Mouse (Mus musculus): Measurements from ENCODE around the gene Rhebl1. TPM values are rescaled to one million over a fixed set of nuclear protein-coding genes. Genes with fewer than 3 reads are reported as not detected.
A peak's percentile ranks its signal among the peaks of the same experiment; 100 is the strongest.

Gene Rhebl1
- polyA plus RNA-seq, 1 experiment from 2014 or later = 4.9 TPM

GRCm38 (mm10) chr15:98884106-98884505 is 10.2 kb downstream of the Rhebl1 start:
- Histone ChIP-seq H3K9ac (no peak overlapping the region), H3K4me1 (peaks cover 28% of the 10 kb centered on the region), H3K27ac (0 out of 2 replicates have a peak overlapping the region, but pooled peaks have one; percentile 2), H3K9me3 (replicated peaks) (no peaks in the 10 kb centered on the region), H3K36me3 (no peaks in the 10 kb centered on the region), H3K4me2 (no peak overlapping the region), H3K27me3 (replicated peaks) (peaks cover 11% of the 10 kb centered on the region), H3K4me3 (no peak overlapping the region)
- 62% methylated on average over 1 of the region's 1 CpGs for WGBS (ENCODE audit: insufficient replicate concordance)
- no peak for ATAC-seq

- no peak overlapping the region for H3K4me3 ChIP-seq
- H3K27ac ChIP-seq = 0 out of 2 replicates have a peak overlapping the region, but pooled peaks have one; percentile 2
- no peaks in the 10 kb centered on the region for H3K9me3 ChIP-seq (replicated peaks)
- peaks cover 10% of the 10 kb centered on the region for H3K27me3 ChIP-seq (replicated peaks)
- peaks cover 28% of the 10 kb centered on the region for H3K4me1 ChIP-seq
- no peak overlapping the region for H3K9ac ChIP-seq
- ATAC-seq = no peak
- no peak overlapping the region for H3K4me2 ChIP-seq
- no peaks in the 10 kb centered on the region for H3K36me3 ChIP-seq
Observed at GRCm38 (mm10) chr15:98883661-98884060, 10.7 kb downstream of the Rhebl1 start.

- Histone ChIP-seq H3K36me3 (no peaks in the 10 kb centered on the region), H3K9me3 (replicated peaks) (no peaks in the 10 kb centered on the region), H3K4me3 (peak overlapping the region; percentile 80), H3K27ac (peak overlapping the region; percentile 80), H3K4me1 (peaks cover 37% of the 10 kb centered on the region), H3K9ac (peak overlapping the region; percentile 53), H3K4me2 (peak overlapping the region; percentile 96), H3K27me3 (replicated peaks) (peaks cover 2% of the 10 kb centered on the region)
- ATAC-seq = peak; percentile 22; the same call in 1 of the 2 replicates
- 24% methylated on average over 5 of the region's 5 CpGs for WGBS (ENCODE audit: insufficient replicate concordance)
Observed at GRCm38 (mm10) chr15:98881656-98882008, 12.7 kb downstream of the Rhebl1 start.

GRCm38 (mm10) chr15:98880978-98881655 is 13.2 kb downstream of the Rhebl1 start:
- H3K9ac ChIP-seq = peak overlapping the region; percentile 78
- ATAC-seq = peak; percentile 95
- H3K27me3 ChIP-seq (replicated peaks) = no peaks in the 10 kb centered on the region
- H3K4me1 ChIP-seq = peaks cover 37% of the 10 kb centered on the region
- H3K9me3 ChIP-seq (replicated peaks) = no peaks in the 10 kb centered on the region
- peak overlapping the region; percentile 96 for H3K4me2 ChIP-seq
- no peaks in the 10 kb centered on the region for H3K36me3 ChIP-seq
- H3K27ac ChIP-seq = peak overlapping the region; percentile 90
- H3K4me3 ChIP-seq = peak overlapping the region; percentile 80
- under 1% methylated on average over 48 of the region's 48 CpGs for WGBS (ENCODE audit: insufficient replicate concordance)

GRCm38 (mm10) chr15:98877331-98877730 is 17.0 kb downstream of the Rhebl1 start:
- Histone ChIP-seq H3K36me3 (no peaks in the 10 kb centered on the region), H3K4me1 (peaks cover 48% of the 10 kb centered on the region), H3K27me3 (replicated peaks) (no peaks in the 10 kb centered on the region), H3K27ac (no peak overlapping the region), H3K9me3 (replicated peaks) (no peaks in the 10 kb centered on the region), H3K4me3 (no peak overlapping the region), H3K9ac (no peak overlapping the region), H3K4me2 (no peak overlapping the region)
- 10% methylated on average over 3 of the region's 3 CpGs for WGBS (ENCODE audit: insufficient replicate concordance)
- no peak for ATAC-seq

- H3K36me3 ChIP-seq = peaks cover 1% of the 10 kb centered on the region
- ATAC-seq = peak; percentile 75
- peak overlapping the region; percentile 99 for H3K4me3 ChIP-seq
- peak overlapping the region; percentile 99 for H3K9ac ChIP-seq
- peak overlapping the region; percentile 95 for H3K27ac ChIP-seq
- 2% methylated on average over 51 of the region's 51 CpGs for WGBS (ENCODE audit: insufficient replicate concordance)
- peaks cover 51% of the 10 kb centered on the region for H3K4me1 ChIP-seq
- H3K9me3 ChIP-seq (replicated peaks) = no peaks in the 10 kb centered on the region
- H3K4me2 ChIP-seq = peak overlapping the region; percentile 96
- no peaks in the 10 kb centered on the region for H3K27me3 ChIP-seq (replicated peaks)
Observed at GRCm38 (mm10) chr15:98871916-98872888, 22.1 kb downstream of the Rhebl1 start.

GRCm38 (mm10) chr15:98871070-98871915 is 23.0 kb downstream of the Rhebl1 start, which contains the start of gene Kmt2d:
Gene Kmt2d, minus strand, starts transcription at chr15:98871204.
- peak; percentile 47 for ATAC-seq
- Histone ChIP-seq H3K27me3 (replicated peaks) (no peaks in the 10 kb centered on the region), H3K27ac (peak within 1 kb of the TSS; percentile 95), H3K9me3 (replicated peaks) (no peaks in the 10 kb centered on the region), H3K4me3 (peak within 1 kb of the TSS; percentile 99), H3K9ac (peak within 1 kb of the TSS; percentile 99), H3K4me1 (peaks cover 54% of the 10 kb centered on the region), H3K36me3 (peaks cover 10% of the 10 kb centered on the region), H3K4me2 (peak within 1 kb of the TSS; percentile 96)
- under 1% methylated on average over 76 of the region's 94 CpGs for WGBS (ENCODE audit: insufficient replicate concordance)

- H3K27me3 ChIP-seq (replicated peaks) = no peaks in the 10 kb centered on the region
- peak overlapping the region; percentile 95 for H3K27ac ChIP-seq
- peak overlapping the region; percentile 99 for H3K4me3 ChIP-seq
- peak overlapping the region; percentile 99 for H3K9ac ChIP-seq
- peaks cover 19% of the 10 kb centered on the region for H3K36me3 ChIP-seq
- peaks cover 54% of the 10 kb centered on the region for H3K4me1 ChIP-seq
- no peaks in the 10 kb centered on the region for H3K9me3 ChIP-seq (replicated peaks)
- peak overlapping the region; percentile 96 for H3K4me2 ChIP-seq
- no peak for ATAC-seq
- WGBS (ENCODE audit: insufficient replicate concordance) = 2% methylated on average over 14 of the region's 16 CpGs
Observed at GRCm38 (mm10) chr15:98870179-98871069, 23.9 kb downstream of the Rhebl1 start.

GRCm38 (mm10) chr15:98869342-98870178 is 24.8 kb downstream of the Rhebl1 start:
- Histone ChIP-seq H3K36me3 (peaks cover 28% of the 10 kb centered on the region), H3K27me3 (replicated peaks) (no peaks in the 10 kb centered on the region), H3K27ac (peak overlapping the region; percentile 95), H3K9me3 (replicated peaks) (no peaks in the 10 kb centered on the region), H3K4me2 (peak overlapping the region; percentile 96), H3K4me1 (peaks cover 54% of the 10 kb centered on the region), H3K9ac (peak overlapping the region; percentile 99), H3K4me3 (peak overlapping the region; percentile 99)
- WGBS (ENCODE audit: insufficient replicate concordance) = 7% methylated on average over 8 of the region's 8 CpGs
- peak; percentile 43; the same call in 1 of the 2 replicates for ATAC-seq
